Comparison of ENCODE assay signal across 23 mouse cellular contexts in genomic region chr19:32398491-32398890, GRCm38 (mm10). TPM values are rescaled to one million over a fixed set of nuclear protein-coding genes. Genes with fewer than 3 reads are reported as not detected.
DNase-seq lines count a peak whose midpoint lies in the region.
"Had no signal": no experiment of that assay in that cellular context is flagged by ENCODE, and none has a peak within 500 bp of the region (broad histone marks: within the 10 kb centered on the region; RNA-seq: fewer than 3 reads in every experiment).

No protein-coding gene starts in this region.

- H3K4me1 ChIP-seq in hindbrain, embryonic 10.5 days (replicated peaks) = no peaks in the 10 kb centered on the region
- H3K4me1 ChIP-seq: embryonic facial prominence, embryonic 10.5 days; embryonic facial prominence, embryonic 13.5 days; forebrain, embryonic 12.5 days; forebrain, embryonic 15.5 days; heart, embryonic 10.5 days; hindbrain, embryonic 13.5 days; intestine, embryonic 15.5 days had no signal

- H3K4me3 ChIP-seq in hindbrain, embryonic 10.5 days = no peak overlapping the region
- H3K4me3 ChIP-seq: embryonic facial prominence, embryonic 10.5 days; embryonic facial prominence, embryonic 13.5 days; erythroblast, embryonic 14.5 days; forebrain, embryonic 12.5 days; forebrain, embryonic 15.5 days; heart, adult 2 months; heart, embryonic 10.5 days; hindbrain, embryonic 13.5 days; intestine, embryonic 15.5 days had no signal

- H3K27me3 ChIP-seq in hindbrain, embryonic 10.5 days (ENCODE audit: insufficient read depth, poor library complexity, severe bottlenecking) = no peaks in the 10 kb centered on the region
- H3K27me3 ChIP-seq: embryonic facial prominence, embryonic 13.5 days; forebrain, embryonic 12.5 days; forebrain, embryonic 15.5 days; hindbrain, embryonic 13.5 days; intestine, embryonic 15.5 days had no signal

- no peak overlapping the region for H3K27ac ChIP-seq in hindbrain, embryonic 10.5 days
- H3K27ac ChIP-seq: embryonic facial prominence, embryonic 10.5 days; embryonic facial prominence, embryonic 13.5 days; forebrain, embryonic 12.5 days; forebrain, embryonic 15.5 days; heart, adult 2 months; heart, embryonic 10.5 days; hindbrain, embryonic 13.5 days; intestine, embryonic 15.5 days had no signal

- no peaks in the 10 kb centered on the region for H3K9me3 ChIP-seq in hindbrain, embryonic 10.5 days
- H3K9me3 ChIP-seq: embryonic facial prominence, embryonic 10.5 days; embryonic facial prominence, embryonic 13.5 days; forebrain, embryonic 12.5 days; forebrain, embryonic 15.5 days; heart, embryonic 10.5 days; hindbrain, embryonic 13.5 days; intestine, embryonic 15.5 days had no signal

- DNase-seq in adrenal gland, adult (ENCODE audit: inconsistent age in 2 of 2, low spot score in 1 of 2) = peak; percentile 84 to 92
- DNase-seq in adrenal gland, adult 18-20 months (ENCODE audit: low spot score in 2 of 2) = no peak
- peak; percentile 55 for DNase-seq in ovary, adult 18-20 months (ENCODE audit: low spot score)
- no peak for DNase-seq in ovary, postnatal 36 days (ENCODE audit: low spot score)
- DNase-seq in adrenal gland, postnatal 36 days = peak; percentile 78 to 79
- no peak for DNase-seq in hindbrain, embryonic 10.5 days (ENCODE audit: low spot score)
- DNase-seq: cerebellum, adult 11-12 months; cerebellum, adult 8-10 months; cerebellum, postnatal 10 days; cerebellum, postnatal 36 days; embryo, embryonic 11 days; gastrocnemius, postnatal 10 days; gastrocnemius, postnatal 36 days; heart, adult 2 months; kidney, adult 18-20 months had no signal

- H3K36me3 ChIP-seq in hindbrain, embryonic 10.5 days = no peaks in the 10 kb centered on the region
- H3K36me3 ChIP-seq: embryonic facial prominence, embryonic 10.5 days; embryonic facial prominence, embryonic 13.5 days; forebrain, embryonic 12.5 days; forebrain, embryonic 15.5 days; heart, embryonic 10.5 days; hindbrain, embryonic 13.5 days; intestine, embryonic 15.5 days had no signal

- WGBS in hindbrain, embryonic 10.5 days = 85% methylated on average over 5 of the region's 5 CpGs

RNA-seq across cellular contexts. Expression of gene Sgms1, which starts 9.0 kb away (rescaled TPM):
- 10 to 100 TPM; 65.1 to 85.4 TPM for total RNA-seq in adrenal gland, adult 18-20 months (2021)
- total RNA-seq in adrenal gland, postnatal 36 days (2021) = 10 to 100 TPM; 59.4 to 88.9 TPM
- polyA plus RNA-seq in hindbrain, embryonic 10.5 days (2016; fragmentation: Nextera tagmentation; extraction: Ambion mirVana) = 13.9 and 14.4 TPM in 2 replicates

Comparison
In these comparisons a context has a peak if more than half of its experiments do, and no peak if none do; other contexts are left out.
1. DNase-seq: peak in adrenal gland, adult (2 of 2), ovary, adult 18-20 months (single experiment) and adrenal gland, postnatal 36 days (2 of 2); none in adrenal gland, adult 18-20 months (0 of 2), ovary, postnatal 36 days (single experiment) and hindbrain, embryonic 10.5 days (single experiment).